Mouse (Mus musculus) hindbrain, postnatal 0 days (tissue): ENCODE results near the gene Cd2. TPM values are rescaled to one million over a fixed set of nuclear protein-coding genes. Genes with fewer than 3 reads are reported as not detected.

ENCODE experiments used
- ATAC-seq: fragments of 200-750 bp; cut with Nextera tagmentation; 2 replicates; pipeline ENCODE4 v1.8.0; 2017; ENCODE audit warnings: mild to moderate bottlenecking, moderate TSS enrichment, moderate library complexity
- DNase-seq: peaks from one replicate; pipeline ENCODE4 v3.0.0-alpha.2; 2015; ENCODE audit warnings: low spot score
- H3K27ac ChIP-seq: fragments of 300-500 bp; sonication (generic); 2 replicates; pipeline ENCODE4 v1.5.1; 2014; ENCODE audit warnings: mild to moderate bottlenecking
- H3K27me3 ChIP-seq: fragments of 300-500 bp; sonication (generic); 2 replicates; pipeline ENCODE4 v1.6.1; 2014; ENCODE audit warnings: low read length, mixed read lengths; ENCODE audit not compliant: insufficient read depth
- H3K36me3 ChIP-seq: fragments of 300-500 bp; sonication (generic); 2 replicates; pipeline ENCODE4 v1.6.1; 2014; ENCODE audit warnings: low read length, mixed read lengths; ENCODE audit not compliant: insufficient read depth
- H3K4me1 ChIP-seq: fragments of 300-500 bp; sonication (generic); 2 replicates; pipeline ENCODE4 v1.6.1; 2014; ENCODE audit warnings: antibody characterized with exemption, low read length, mixed read lengths; ENCODE audit not compliant: insufficient read depth
- H3K4me2 ChIP-seq: fragments of 300-500 bp; sonication (generic); 2 replicates; pipeline ENCODE4 v1.6.1; 2014; ENCODE audit warnings: low read depth, mild to moderate bottlenecking, low read length, moderate library complexity, mixed read lengths
- H3K4me3 ChIP-seq: fragments of 300-500 bp; sonication (generic); 2 replicates; pipeline ENCODE4 v1.5.1; 2014; ENCODE audit warnings: low read length
- H3K9ac ChIP-seq: fragments of 300-500 bp; sonication (generic); replicated peaks from 2 replicates; pipeline ENCODE4 v1.6.1; 2014; ENCODE audit warnings: mild to moderate bottlenecking, low read length, moderate library complexity, mixed read lengths
- H3K9me3 ChIP-seq: fragments of 300-500 bp; sonication (generic); 2 replicates; pipeline ENCODE4 v1.6.1; 2016; ENCODE audit warnings: low read length, mixed read lengths
- CTCF ChIP-seq: IDR thresholded peaks from 2 replicates; pipeline ENCODE4 v1.5.1; 2016; ENCODE audit warnings: antibody characterized with exemption, control low read depth, low read depth
- WGBS: fragments of 180-500 bp; shearing (Covaris S2); extraction: QIAGEN DNeasy Blood & Tissue Kit; methylation state at CpG from one replicate; pipeline ENCODE4 v1.1.7; 2014; 5-methylcytosine and 5-hydroxymethylcytosine counted together
- polyA plus RNA-seq: library from polyadenylated mRNA; unstranded; fragments of >200 nt; fragmentation: Nextera tagmentation; extraction: Ambion mirVana; gene quantifications from 2 replicates; pipeline ENCODE4 v1.2.1, GENCODE M21; 2015
- total RNA-seq: library from RNA; depleted of rRNA; stranded (reverse); fragments of >200 nt; gene quantifications from 2 replicates; pipeline ENCODE4 v1.2.3, GENCODE M21; 2014; rRNA removed

Cd2 gene
- total RNA-seq (not detected in 2 replicates), polyA plus RNA-seq (not detected in 2 replicates)

GRCm38 (mm10) chr3:101287911-101288311 is at the start of gene Cd2:
Gene Cd2, minus strand, starts transcription at chr3:101287939.
- 34% methylated on average over 4 of the region's 4 CpGs for WGBS
- H3K9ac ChIP-seq, result no peak within 1 kb of the TSS
- no peaks in the 10 kb centered on the region for H3K36me3 ChIP-seq
- no peaks in the 10 kb centered on the region for H3K4me1 ChIP-seq
- no peak within 1 kb of the TSS for H3K4me2 ChIP-seq
- ATAC-seq (no peak), DNase-seq (no peak)
- H3K4me3 ChIP-seq, result no peak within 1 kb of the TSS
- H3K27ac ChIP-seq, result no peak within 1 kb of the TSS
- H3K9me3 ChIP-seq, result no peaks in the 10 kb centered on the region
- TF ChIP-seq CTCF, result no peak
- H3K27me3 ChIP-seq, result no peaks in the 10 kb centered on the region

- H3K4me2 ChIP-seq, result no peak overlapping the region
- H3K4me3 ChIP-seq, result no peak overlapping the region
- H3K36me3 ChIP-seq, result no peaks in the 10 kb centered on the region
- no peak for TF ChIP-seq CTCF
- no peak overlapping the region for H3K9ac ChIP-seq
- H3K4me1 ChIP-seq, result no peaks in the 10 kb centered on the region
- no peaks in the 10 kb centered on the region for H3K27me3 ChIP-seq
- ATAC-seq (no peak), DNase-seq (no peak)
- peaks cover 4% of the 10 kb centered on the region; the same call in 1 of the 2 replicates for H3K9me3 ChIP-seq
- no peak overlapping the region for H3K27ac ChIP-seq
- WGBS, result 89% methylated on average over 7 of the region's 7 CpGs
Observed at GRCm38 (mm10) chr3:101328617-101329016, 40.9 kb upstream of the Cd2 start.

- no peak overlapping the region for H3K4me3 ChIP-seq
- no peak for ATAC-seq
- WGBS, result 67% methylated on average over 2 of the region's 2 CpGs
- no peak overlapping the region for H3K9ac ChIP-seq
- no peak for DNase-seq
- no peak overlapping the region for H3K27ac ChIP-seq
- TF ChIP-seq CTCF, result no peak
- H3K36me3 ChIP-seq, result no peaks in the 10 kb centered on the region
- H3K27me3 ChIP-seq, result no peaks in the 10 kb centered on the region
- H3K4me1 ChIP-seq, result no peaks in the 10 kb centered on the region
- peaks cover 4% of the 10 kb centered on the region; the same call in 1 of the 2 replicates for H3K9me3 ChIP-seq
- no peak overlapping the region for H3K4me2 ChIP-seq
Observed at GRCm38 (mm10) chr3:101327248-101327647, 39.5 kb upstream of the Cd2 start.

DNA sequence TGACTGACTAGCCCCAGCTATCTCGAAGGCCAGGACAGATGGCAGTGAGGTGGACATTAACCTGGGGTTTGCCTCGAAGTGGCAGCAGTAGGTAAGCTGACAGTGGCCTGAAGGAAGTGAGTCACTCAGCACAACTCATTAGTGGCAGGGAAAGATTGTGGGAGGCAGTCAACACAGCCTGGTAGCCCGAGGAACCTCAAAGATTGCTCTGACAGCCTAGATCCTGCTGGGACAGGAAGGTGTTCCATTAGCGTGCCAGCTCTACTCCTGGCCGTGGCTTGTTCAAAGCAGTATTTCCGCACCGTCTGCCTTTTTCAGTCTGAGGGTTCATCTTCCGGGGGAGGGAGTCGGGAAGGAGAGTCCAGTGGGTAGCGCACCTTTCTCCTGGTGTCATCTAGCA is 34.7 kb upstream of the Cd2 start:
- no peak for DNase-seq

DNA sequence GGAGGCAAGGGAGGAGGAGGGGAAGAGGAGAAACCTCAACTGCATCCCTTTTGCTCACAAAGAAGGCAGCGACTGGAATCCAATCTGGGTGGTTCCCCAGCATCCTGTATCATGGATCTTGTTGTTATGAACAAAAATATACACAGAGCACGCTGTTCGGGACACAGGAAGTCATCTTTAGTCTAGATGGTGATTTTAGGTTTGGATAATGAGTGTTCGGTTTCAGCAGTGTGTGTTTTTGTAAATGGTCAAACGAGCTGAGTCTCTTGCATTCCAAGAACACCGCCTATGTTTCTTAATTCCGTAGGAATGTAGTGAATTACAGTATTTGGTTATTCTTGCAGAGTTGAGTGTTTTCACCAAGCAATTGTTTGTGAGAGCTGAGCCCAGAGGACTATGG is 33.1 kb upstream of the Cd2 start:
- Histone ChIP-seq H3K9me3 (no peaks in the 10 kb centered on the region), H3K36me3 (no peaks in the 10 kb centered on the region), H3K27me3 (no peaks in the 10 kb centered on the region), H3K27ac (no peak overlapping the region), H3K9ac (no peak overlapping the region), H3K4me2 (no peak overlapping the region), H3K4me3 (no peak overlapping the region), H3K4me1 (no peaks in the 10 kb centered on the region)
- no peak for TF ChIP-seq CTCF
- WGBS, result 74% methylated on average over 7 of the region's 7 CpGs
- DNase-seq, result no peak
- ATAC-seq, result no peak

More for the DNA sequence above, 34.7 kb upstream of the Cd2 start:
- Histone ChIP-seq H3K4me2 (no peak overlapping the region), H3K27me3 (no peaks in the 10 kb centered on the region), H3K4me3 (no peak overlapping the region), H3K9ac (no peak overlapping the region), H3K9me3 (no peaks in the 10 kb centered on the region), H3K36me3 (no peaks in the 10 kb centered on the region), H3K27ac (no peak overlapping the region), H3K4me1 (no peaks in the 10 kb centered on the region)
- no peak for TF ChIP-seq CTCF
- 67% methylated on average over 10 of the region's 10 CpGs for WGBS
- ATAC-seq, result peak; percentile 21; the same call in 1 of the 2 replicates

GRCm38 (mm10) chr3:101318516-101319170 is 30.9 kb upstream of the Cd2 start:
- no peak overlapping the region for H3K27ac ChIP-seq
- no peaks in the 10 kb centered on the region for H3K36me3 ChIP-seq
- 89% methylated on average over 6 of the region's 6 CpGs for WGBS
- no peak overlapping the region for H3K4me2 ChIP-seq
- no peaks in the 10 kb centered on the region for H3K4me1 ChIP-seq
- DNase-seq, result no peak
- no peaks in the 10 kb centered on the region for H3K9me3 ChIP-seq
- no peak for ATAC-seq
- no peak overlapping the region for H3K9ac ChIP-seq
- H3K27me3 ChIP-seq, result no peaks in the 10 kb centered on the region
- no peak for TF ChIP-seq CTCF
- no peak overlapping the region for H3K4me3 ChIP-seq

DNA sequence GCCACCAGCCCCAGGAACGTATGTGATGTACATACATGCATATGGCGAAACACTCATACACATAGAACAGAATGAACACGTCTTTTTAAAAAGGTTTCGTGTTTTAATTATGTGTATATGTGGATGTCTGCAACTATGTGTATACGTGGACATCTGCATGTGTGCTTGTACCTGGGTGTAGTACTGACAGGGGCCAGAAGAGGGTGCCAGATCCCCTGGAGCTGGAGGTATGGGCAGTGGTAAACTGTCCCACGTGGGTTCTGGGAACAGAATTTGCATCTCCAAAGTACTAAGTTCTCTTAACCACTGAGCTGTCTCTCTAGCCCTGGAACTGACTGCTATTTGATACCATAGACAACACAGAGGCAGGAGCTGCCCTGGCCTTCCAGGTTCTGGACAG is 30.4 kb upstream of the Cd2 start:
- Histone ChIP-seq H3K9ac (no peak overlapping the region), H3K4me2 (no peak overlapping the region), H3K9me3 (no peaks in the 10 kb centered on the region), H3K4me3 (no peak overlapping the region), H3K27ac (no peak overlapping the region), H3K27me3 (no peaks in the 10 kb centered on the region), H3K36me3 (no peaks in the 10 kb centered on the region), H3K4me1 (no peaks in the 10 kb centered on the region)
- ATAC-seq (0 out of 2 replicates have a peak, but pooled peaks have one; percentile 39), DNase-seq (peak; percentile 44)
- WGBS, result 74% methylated on average over 6 of the region's 6 CpGs
- peak; percentile 71 for TF ChIP-seq CTCF
